Mouse (Mus musculus): ENCODE results near the gene Gm20481. TPM values are rescaled to one million over a fixed set of nuclear protein-coding genes. Genes with fewer than 3 reads are reported as not detected.
"Not testable (repeated sequence)": the region's sequence is repeated elsewhere in the genome, so short reads cannot be mapped to it uniquely, and the experiment has no call there.

The Gm20481 gene
- polyA plus RNA-seq, 1 experiment from 2014 or later: not detected

DNA sequence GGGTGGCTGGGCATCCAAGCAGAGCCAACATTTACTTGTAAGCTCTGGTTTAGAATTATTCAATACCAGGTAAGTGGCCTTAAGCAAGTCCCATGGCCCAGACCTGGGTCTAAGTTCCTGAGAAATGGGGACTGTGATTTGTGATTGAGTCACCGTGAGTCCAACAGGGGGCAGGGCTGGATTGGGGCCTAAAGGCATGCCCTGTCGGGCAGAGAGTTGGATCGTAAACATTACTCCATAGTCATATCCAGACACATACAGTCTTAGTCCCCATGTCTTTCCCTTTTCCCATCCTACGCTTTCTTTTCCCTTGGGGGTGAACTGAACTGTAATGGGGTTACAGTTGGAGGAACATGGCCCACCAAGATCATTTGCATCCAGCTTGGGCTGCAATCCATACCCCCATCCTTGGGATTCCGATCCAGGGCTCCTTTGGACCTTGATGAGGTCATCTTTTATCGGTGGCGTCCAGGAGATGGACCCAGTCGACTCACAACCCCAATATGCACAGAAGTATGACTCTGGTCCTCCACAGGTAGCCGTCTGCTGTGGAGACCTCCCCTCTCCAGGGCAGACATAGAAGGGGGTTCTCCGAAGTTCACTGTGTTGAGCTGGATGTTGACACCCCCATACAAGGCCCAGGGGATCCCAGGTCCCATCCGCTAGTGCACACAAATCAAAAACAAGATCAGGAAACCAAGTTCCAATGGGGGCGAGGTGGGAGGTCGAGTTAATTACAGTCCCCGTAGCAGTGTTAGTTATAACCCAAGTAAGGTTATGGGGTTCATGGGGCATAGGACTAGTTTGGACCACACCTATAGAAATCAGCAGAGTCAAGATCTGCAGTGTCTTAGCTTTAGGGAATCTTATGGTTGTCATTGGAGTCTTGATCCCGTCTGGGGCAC lies 29.1 kb downstream of the Gm20481 start:
- Histone ChIP-seq H3K4me2 (replicated peaks; ENCODE audit: low read depth) (peak overlapping the region; percentile 39), H3K9me3 (ENCODE audit: control insufficient read depth, low read length) (no peaks in the 10 kb centered on the region), H3K9ac (ENCODE audit: low read length) (0 out of 2 replicates have a peak overlapping the region, but pooled peaks have one; percentile 31), H3K36me3 (ENCODE audit: control insufficient read depth, insufficient read depth, low read length) (no peaks in the 10 kb centered on the region), H3K4me3 (ENCODE audit: low read depth, low read length) (0 out of 2 replicates have a peak overlapping the region, but pooled peaks have one; percentile 22), H3K4me1 (replicated peaks; ENCODE audit: control insufficient read depth, insufficient read depth) (peaks cover 9% of the 10 kb centered on the region), H3K27ac (replicated peaks) (no peak overlapping the region), H3K27me3 (ENCODE audit: control insufficient read depth, insufficient read depth, low read length) (no peaks in the 10 kb centered on the region)
- ATAC-seq (ENCODE audit: low FRiP score, low TSS enrichment): no peak
- no peak for DNase-seq (ENCODE audit: low spot score)
- TF ChIP-seq EP300 (optimal IDR thresholded peaks at IDR 0.05) (no peak), CTCF (IDR thresholded peaks at IDR 0.05; ENCODE audit: low read depth) (0 out of 2 replicates have a peak, but pooled peaks have one; percentile 27)
- WGBS: 84% methylated on average over 15 of the region's 15 CpGs

- H3K4me1 ChIP-seq (replicated peaks; ENCODE audit: control insufficient read depth, insufficient read depth); H3K36me3 ChIP-seq (ENCODE audit: control insufficient read depth, insufficient read depth, low read length); H3K27me3 ChIP-seq (ENCODE audit: control insufficient read depth, insufficient read depth, low read length); H3K9me3 ChIP-seq (ENCODE audit: control insufficient read depth, low read length); ATAC-seq (ENCODE audit: low FRiP score, low TSS enrichment): not testable (repeated sequence)
- WGBS: 10% methylated on average over 28 of the region's 32 CpGs
- peak; percentile 44 for DNase-seq (ENCODE audit: low spot score)
- Histone ChIP-seq H3K9ac (ENCODE audit: low read length) (peak overlapping the region; percentile 87), H3K4me3 (ENCODE audit: low read depth, low read length) (peak overlapping the region; percentile 76), H3K4me2 (replicated peaks; ENCODE audit: low read depth) (peak overlapping the region; percentile 99), H3K27ac (replicated peaks) (peak overlapping the region; percentile 98)
Observed at GRCm38 (mm10) chr17:34999871-35000716, 30.4 kb downstream of the Gm20481 start.

DNA sequence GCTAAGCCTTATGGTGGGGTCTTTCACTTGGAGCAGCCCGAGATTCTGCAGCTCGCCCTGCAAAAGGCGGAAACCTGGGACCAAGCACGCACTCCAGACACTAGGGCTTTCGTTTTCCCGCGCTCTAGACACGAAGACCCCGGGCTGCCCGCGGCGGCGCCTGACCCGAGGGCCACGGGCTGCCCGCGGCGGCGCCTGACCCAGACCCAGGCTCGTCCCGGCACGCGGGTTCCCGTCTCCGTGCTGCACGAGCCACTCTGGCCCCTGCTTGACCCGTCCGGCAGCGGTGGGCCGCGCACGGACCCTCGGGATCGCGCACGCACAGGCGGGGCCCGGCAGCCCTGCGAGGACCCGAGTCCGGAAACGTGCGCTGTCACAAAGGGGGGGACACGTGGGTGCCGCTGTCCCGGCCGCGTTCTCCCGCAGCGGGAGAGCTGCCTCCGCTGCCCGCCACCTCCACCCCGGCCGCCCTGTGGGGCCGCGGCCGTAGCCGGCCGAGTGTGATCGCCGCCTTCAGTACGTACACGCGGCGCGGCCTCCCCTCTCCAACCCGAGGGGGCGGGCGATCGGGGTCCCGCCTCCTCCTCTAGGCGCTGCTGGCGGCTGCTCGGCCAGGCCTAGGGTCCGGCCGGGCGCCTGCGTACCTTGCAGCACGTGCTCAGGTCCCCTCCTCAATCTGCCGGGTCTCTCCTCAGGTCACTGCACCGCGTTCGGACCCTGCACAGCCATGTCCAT lies 31.2 kb downstream of the Gm20481 start, which contains the start of gene Vars:
Gene Vars, plus strand, starts transcription at position 271 of the 735 bp plus-strand sequence.
- H3K27ac ChIP-seq (replicated peaks): peak within 1 kb of the TSS; percentile 98
- H3K4me2 ChIP-seq (replicated peaks; ENCODE audit: low read depth): peak within 1 kb of the TSS; percentile 99
- TF ChIP-seq CTCF (IDR thresholded peaks at IDR 0.05; ENCODE audit: low read depth) (peak; percentile 21), EP300 (optimal IDR thresholded peaks at IDR 0.05) (no peak)
- WGBS: under 1% methylated on average over 68 of the region's 83 CpGs
- H3K9me3 ChIP-seq (ENCODE audit: control insufficient read depth, low read length): no peaks in the 10 kb centered on the region
- peak; percentile 90 for DNase-seq (ENCODE audit: low spot score)
- ATAC-seq (ENCODE audit: low FRiP score, low TSS enrichment): peak; percentile 86
- peaks cover 12% of the 10 kb centered on the region for H3K36me3 ChIP-seq (ENCODE audit: control insufficient read depth, insufficient read depth, low read length)
- peaks cover 9% of the 10 kb centered on the region for H3K4me1 ChIP-seq (replicated peaks; ENCODE audit: control insufficient read depth, insufficient read depth)
- no peaks in the 10 kb centered on the region for H3K27me3 ChIP-seq (ENCODE audit: control insufficient read depth, insufficient read depth, low read length)
- peak within 1 kb of the TSS; percentile 87 for H3K9ac ChIP-seq (ENCODE audit: low read length)
- peak within 1 kb of the TSS; percentile 76 for H3K4me3 ChIP-seq (ENCODE audit: low read depth, low read length)

GRCm38 (mm10) chr17:35001452-35002152 lies 31.9 kb downstream of the Gm20481 start:
- Histone ChIP-seq H3K4me3 (ENCODE audit: low read depth, low read length) (peak overlapping the region; percentile 76), H3K9me3 (ENCODE audit: control insufficient read depth, low read length) (no peaks in the 10 kb centered on the region), H3K36me3 (ENCODE audit: control insufficient read depth, insufficient read depth, low read length) (peaks cover 12% of the 10 kb centered on the region), H3K4me1 (replicated peaks; ENCODE audit: control insufficient read depth, insufficient read depth) (peaks cover 9% of the 10 kb centered on the region), H3K9ac (ENCODE audit: low read length) (peak overlapping the region; percentile 87), H3K4me2 (replicated peaks; ENCODE audit: low read depth) (peak overlapping the region; percentile 99), H3K27me3 (ENCODE audit: control insufficient read depth, insufficient read depth, low read length) (no peaks in the 10 kb centered on the region), H3K27ac (replicated peaks) (peak overlapping the region; percentile 98)
- under 1% methylated on average over 35 of the region's 35 CpGs for WGBS
- DNase-seq (ENCODE audit: low spot score): peak; percentile 46
- TF ChIP-seq CTCF (IDR thresholded peaks at IDR 0.05; ENCODE audit: low read depth) (no peak), EP300 (optimal IDR thresholded peaks at IDR 0.05) (no peak)
- no peak; the same call in 1 of the 2 replicates for ATAC-seq (ENCODE audit: low FRiP score, low TSS enrichment)
